Mouse (Mus musculus) liver, embryonic 14.5 days (tissue): ENCODE results near the gene Tpi1. TPM values are rescaled to one million over a fixed set of nuclear protein-coding genes. Genes with fewer than 3 reads are reported as not detected.

Experiments
- ATAC-seq: fragments of 200-750 bp; cut with Nextera tagmentation; 2 replicates; pipeline ENCODE4 v1.8.0; 2017; ENCODE audit warnings: moderate number of reproducible peaks, mild to moderate bottlenecking, moderate library complexity; ENCODE audit not compliant: insufficient read depth
- DNase-seq, 3 experiments: peaks; one replicate each; pipeline ENCODE4 v3.0.0-alpha.2; 2012 to 2013; ENCODE audit warnings: low read depth in 3 of 3, low spot score in 3 of 3
- H3K27ac ChIP-seq: fragments of 300-500 bp; sonication (generic); 2 replicates; pipeline ENCODE4 v1.5.1; 2014; ENCODE audit warnings: moderate library complexity, mild to moderate bottlenecking, control low read depth, inconsistent platforms
- H3K27me3 ChIP-seq: fragments of 300-500 bp; sonication (generic); 2 replicates; pipeline ENCODE4 v1.6.1; 2014; ENCODE audit warnings: mild to moderate bottlenecking, low read length, moderate library complexity; ENCODE audit not compliant: control insufficient read depth, insufficient read depth
- H3K36me3 ChIP-seq: fragments of 300-500 bp; sonication (generic); replicated peaks from 2 replicates; pipeline ENCODE4 v1.6.1; 2014; ENCODE audit warnings: low read depth; ENCODE audit not compliant: control insufficient read depth, insufficient read depth
- H3K4me1 ChIP-seq, 2 experiments: fragments of 200-500 bp in 1 of 2; fragments of 300-500 bp in 1 of 2; sonication (generic) in 1 of 2; replicated peaks; 2 replicates each; pipeline ENCODE4 v1.6.1; 2012 to 2014; ENCODE audit warnings: antibody characterized with exemption in 1 of 2, inconsistent platforms in 1 of 2, low read length in 1 of 2; ENCODE audit not compliant: control insufficient read depth in 2 of 2, insufficient read depth in 2 of 2
- H3K4me2 ChIP-seq: fragments of 300-500 bp; sonication (generic); 2 replicates; pipeline ENCODE4 v1.6.1; 2014; ENCODE audit warnings: low read depth, mild to moderate bottlenecking, control low read depth, moderate library complexity
- H3K4me3 ChIP-seq, 2 experiments: fragments of 200-500 bp in 1 of 2; fragments of 300-500 bp in 1 of 2; sonication (generic) in 1 of 2; 2 replicates each; pipeline ENCODE4 v1.5.1; 2012 to 2014; ENCODE audit warnings: low read depth in 2 of 2, low read length in 2 of 2, mild to moderate bottlenecking in 2 of 2, control low read depth in 1 of 2, inconsistent platforms in 1 of 2, moderate library complexity in 1 of 2; ENCODE audit not compliant: insufficient read depth in 1 of 2
- H3K9ac ChIP-seq: fragments of 300-500 bp; sonication (generic); replicated peaks from 2 replicates; pipeline ENCODE4 v1.6.1; 2014; ENCODE audit warnings: mild to moderate bottlenecking, control low read depth, moderate library complexity
- H3K9me3 ChIP-seq: fragments of 300-500 bp; sonication (generic); 2 replicates; pipeline ENCODE4 v1.6.1; 2016; ENCODE audit warnings: low read length, mixed read lengths; ENCODE audit not compliant: control insufficient read depth
- CTCF ChIP-seq: IDR thresholded peaks from 2 replicates; pipeline ENCODE4 v1.5.1; 2016; ENCODE audit warnings: antibody characterized with exemption, low read depth, control low read depth
- EP300 ChIP-seq: IDR thresholded peaks from 2 replicates; pipeline ENCODE4 v1.6.1; 2016; ENCODE audit warnings: antibody characterized with exemption, low read depth
- WGBS: fragments of 180-500 bp; shearing (Covaris S2); extraction: QIAGEN DNeasy Blood & Tissue Kit; methylation state at CpG from one replicate; pipeline ENCODE4 v1.1.7; 2014; ENCODE audit not compliant: insufficient replicate concordance; 5-methylcytosine and 5-hydroxymethylcytosine counted together
- polyA plus RNA-seq, 2 experiments: library from polyadenylated mRNA; depleted of rRNA in 1 of 2; stranded (reverse) in 1 of 2; unstranded in 1 of 2; fragments of >200 nt; fragmentation: Nextera tagmentation in 1 of 2; extraction: Ambion mirVana in 1 of 2; gene quantifications; 2 replicates each; pipeline versions ENCODE4 v1.2.1 to v1.2.3; 2012 to 2014

Tpi1 gene
- polyA plus RNA-seq (2012; rRNA removed), result 266 and 292 TPM in 2 replicates
- 418 and 420 TPM in 2 replicates for polyA plus RNA-seq (2014; fragmentation: Nextera tagmentation; extraction: Ambion mirVana)

DNA sequence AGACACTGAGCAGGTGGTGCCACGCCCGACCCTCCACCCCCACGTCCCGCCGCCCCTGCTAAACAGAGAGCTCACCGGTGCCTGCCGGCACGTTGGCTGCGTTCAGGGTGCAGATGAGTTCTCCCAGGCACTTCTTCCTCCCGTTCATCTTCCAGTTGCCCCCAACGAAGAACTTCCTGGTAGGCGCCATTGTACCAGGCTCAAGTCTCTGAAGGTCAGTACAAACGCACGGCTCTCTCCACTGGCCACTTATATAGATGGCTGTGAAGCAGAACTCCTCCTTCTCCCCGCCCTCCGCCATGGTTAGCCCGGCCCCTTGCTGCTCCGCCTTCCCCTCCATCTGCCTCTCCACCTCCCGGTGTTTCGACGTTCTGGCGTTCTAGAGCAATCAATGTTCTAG lies at the start of gene Tpi1:
Gene Tpi1 (minus strand): TSS at position 364 of the 400 bp plus-strand sequence.
- Histone ChIP-seq H3K9ac (peak within 1 kb of the TSS; percentile 90), H3K4me2 (peak within 1 kb of the TSS; percentile 88), H3K36me3 (peaks cover 33% of the 10 kb centered on the region), H3K27ac (peak within 1 kb of the TSS; percentile 84), H3K9me3 (no peaks in the 10 kb centered on the region), H3K4me3 (peak within 1 kb of the TSS; percentile 89 to 94), H3K27me3 (no peaks in the 10 kb centered on the region), H3K4me1 (peaks cover 13 to 23% of the 10 kb centered on the region in 2 experiments)
- ATAC-seq (peak; percentile 83), DNase-seq (peak; percentile 75 to 79 (median 76))
- TF ChIP-seq EP300, result no peak
- TF ChIP-seq CTCF, result no peak
- WGBS, result under 1% methylated on average over 22 of the region's 22 CpGs

DNA sequence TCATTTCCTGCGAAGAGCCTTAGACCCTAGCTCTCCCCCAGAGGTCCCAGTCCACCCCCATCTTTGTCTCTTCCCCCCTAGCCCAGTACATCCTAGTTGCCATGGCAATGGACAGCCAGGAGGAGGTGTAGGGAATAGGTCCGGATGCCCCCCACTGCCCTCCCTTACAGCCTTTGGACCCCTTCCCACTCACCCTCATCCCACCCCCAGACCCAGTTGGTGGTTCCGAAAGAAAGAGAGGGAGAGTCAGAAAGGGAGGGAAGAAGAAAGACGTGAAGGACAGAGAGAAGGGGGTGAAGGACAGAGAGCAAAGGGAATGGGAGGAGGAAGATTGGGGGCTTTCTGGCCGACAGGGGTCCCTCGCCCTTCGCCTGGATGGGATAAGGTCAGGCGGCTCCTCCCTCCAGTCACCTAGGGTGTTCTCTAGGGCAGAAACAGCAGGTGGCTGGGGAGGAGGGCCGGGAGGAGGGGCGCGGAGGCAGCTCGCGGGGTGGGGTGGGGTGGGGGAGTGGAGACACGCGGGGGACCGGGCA lies 49.1 kb upstream of the Tpi1 start:
- H3K27ac ChIP-seq, result no peak overlapping the region
- no peaks in the 10 kb centered on the region for H3K36me3 ChIP-seq
- 4% methylated on average over 15 of the region's 16 CpGs for WGBS
- TF ChIP-seq CTCF (no peak), EP300 (no peak)
- peaks cover 49% of the 10 kb centered on the region for H3K27me3 ChIP-seq
- H3K4me2 ChIP-seq, result peak overlapping the region; percentile 60
- DNase-seq (no peak), ATAC-seq (no peak)
- no peaks in the 10 kb centered on the region for H3K9me3 ChIP-seq
- peak overlapping the region in 1 of 2 experiments; percentile 39; a peak in 2 of 4 replicates for H3K4me3 ChIP-seq
- no peaks in the 10 kb centered on the region for H3K4me1 ChIP-seq
- H3K9ac ChIP-seq, result no peak overlapping the region

GRCm38 (mm10) chr6:124862406-124863124 lies 48.5 kb upstream of the Tpi1 start:
- 10% methylated on average over 8 of the region's 8 CpGs for WGBS
- TF ChIP-seq EP300 (no peak), CTCF (no peak)
- Histone ChIP-seq H3K36me3 (no peaks in the 10 kb centered on the region), H3K27ac (no peak overlapping the region), H3K9me3 (no peaks in the 10 kb centered on the region), H3K9ac (no peak overlapping the region), H3K4me1 (no peaks in the 10 kb centered on the region), H3K27me3 (peaks cover 56% of the 10 kb centered on the region), H3K4me2 (no peak overlapping the region), H3K4me3 (no peak overlapping the region)
- no peak for DNase-seq
- ATAC-seq, result no peak

GRCm38 (mm10) chr6:124861802-124862201 lies 47.7 kb upstream of the Tpi1 start:
- H3K27me3 ChIP-seq, result peaks cover 63% of the 10 kb centered on the region
- ATAC-seq (no peak), DNase-seq (no peak)
- no peaks in the 10 kb centered on the region for H3K9me3 ChIP-seq
- no peaks in the 10 kb centered on the region for H3K4me1 ChIP-seq
- no peak overlapping the region for H3K4me2 ChIP-seq
- WGBS, result 40% methylated on average over 3 of the region's 3 CpGs
- TF ChIP-seq EP300, result no peak
- no peak for TF ChIP-seq CTCF
- no peak overlapping the region for H3K9ac ChIP-seq
- no peak overlapping the region for H3K4me3 ChIP-seq
- no peaks in the 10 kb centered on the region for H3K36me3 ChIP-seq
- H3K27ac ChIP-seq, result no peak overlapping the region

- ATAC-seq (no peak), DNase-seq (no peak)
- Histone ChIP-seq H3K27me3 (peaks cover 68% of the 10 kb centered on the region), H3K9me3 (no peaks in the 10 kb centered on the region), H3K4me1 (no peaks in the 10 kb centered on the region), H3K4me2 (no peak overlapping the region), H3K4me3 (no peak overlapping the region), H3K9ac (no peak overlapping the region), H3K27ac (no peak overlapping the region), H3K36me3 (no peaks in the 10 kb centered on the region)
- TF ChIP-seq EP300, result no peak
- TF ChIP-seq CTCF, result no peak
- 75% methylated on average over 19 of the region's 19 CpGs for WGBS
Measured at GRCm38 (mm10) chr6:124861266-124861665, 47.2 kb upstream of the Tpi1 start.
